Mouse (Mus musculus): ENCODE data around the gene Rhoh.

Gene Rhoh

GRCm38 (mm10) chr5:65933764-65934163 is 72.8 kb downstream of the Rhoh start:
- DNase-seq = no peak

GRCm38 (mm10) chr5:65934783-65935182 is 73.8 kb downstream of the Rhoh start, which contains the start of gene Chrna9:
Gene Chrna9, plus strand, starts transcription at chr5:65934921.
- no peak for DNase-seq

DNA sequence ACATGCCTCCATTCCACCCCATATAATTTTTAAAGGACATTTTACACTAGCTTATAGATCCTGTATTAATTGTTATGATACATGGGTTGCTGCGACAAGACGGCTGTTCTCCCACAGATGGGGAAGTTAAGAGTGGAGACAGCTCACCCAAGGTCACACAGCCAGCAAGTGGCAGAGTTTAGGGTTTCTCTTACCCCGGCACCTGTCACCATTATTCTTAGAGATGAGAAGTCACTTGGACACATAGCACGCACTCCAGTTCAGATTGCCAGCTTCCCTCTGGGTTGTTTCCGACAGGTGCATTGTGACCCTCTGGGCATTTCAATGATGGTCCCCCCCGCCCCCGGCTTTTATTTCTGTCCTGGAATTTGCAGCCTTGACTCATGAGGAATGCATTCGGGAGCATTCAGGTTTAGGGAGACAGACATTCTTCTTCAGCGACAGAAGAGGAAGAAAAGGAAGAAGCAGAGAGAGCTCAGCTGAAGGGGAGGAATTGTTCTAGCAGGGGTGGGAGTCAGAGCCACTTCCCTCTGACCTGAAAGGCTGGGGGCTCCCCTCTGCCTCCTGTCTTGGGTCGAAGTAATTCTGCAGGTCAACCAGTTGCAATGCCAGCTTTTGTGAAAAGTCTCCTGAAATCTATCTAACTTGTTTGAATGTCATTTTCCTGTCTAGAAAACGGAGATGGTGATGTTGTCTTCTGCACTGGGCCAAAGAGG is 76.2 kb downstream of the Rhoh start:
- DNase-seq = no peak

DNA sequence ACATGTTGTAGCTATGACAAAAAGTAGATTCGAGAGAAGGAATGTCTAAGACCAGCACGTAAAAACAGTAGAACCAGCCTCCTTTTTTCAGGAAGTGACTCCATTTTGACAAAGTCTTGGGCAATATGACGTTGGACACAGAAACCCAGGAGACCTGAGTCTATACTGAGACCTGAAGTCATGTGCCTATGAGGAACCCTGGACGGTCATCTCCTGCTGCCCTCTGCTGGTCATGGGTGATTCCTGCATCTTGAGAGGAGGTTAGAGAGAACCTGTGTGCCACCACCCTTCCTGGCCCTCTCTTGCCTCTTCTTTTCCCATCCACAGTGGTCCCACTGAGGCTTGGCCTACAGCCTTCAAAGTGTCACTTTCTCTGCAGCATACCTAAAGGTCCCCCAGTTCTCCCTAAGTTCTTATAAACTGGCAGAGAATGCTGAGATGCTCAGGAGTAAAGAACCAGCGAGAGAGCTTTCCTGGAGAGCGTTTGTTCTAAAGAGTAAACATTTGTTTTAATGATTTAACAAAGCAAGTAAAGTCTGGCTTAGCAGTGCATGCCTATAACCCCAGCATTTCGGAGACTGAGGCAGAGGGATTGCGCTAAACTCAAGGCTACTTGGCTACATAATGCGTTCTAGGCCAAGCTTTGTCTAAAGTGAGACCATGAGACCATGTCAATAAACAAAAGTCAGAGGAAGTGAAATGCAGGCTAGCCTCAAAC is 77.1 kb downstream of the Rhoh start:
- DNase-seq = peak; percentile 75

DNA sequence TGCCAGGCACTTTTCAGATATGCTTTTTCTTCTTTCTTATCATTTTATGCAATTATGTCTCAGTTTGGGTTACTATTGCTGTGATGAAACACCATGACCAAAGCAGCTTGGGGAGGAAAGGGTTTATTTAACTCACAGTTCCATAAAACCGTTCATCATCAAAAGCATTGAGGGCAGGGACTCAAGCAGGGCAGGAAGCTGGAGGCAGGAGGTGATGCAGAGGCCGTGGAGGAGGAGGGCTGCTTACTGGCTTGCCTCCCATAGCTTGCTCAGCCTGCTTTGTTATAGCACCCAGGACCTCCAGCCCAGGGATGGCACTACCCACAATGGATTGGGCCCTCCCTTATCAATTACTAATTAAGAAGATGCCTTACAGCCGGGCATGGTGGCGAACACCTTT is 80.1 kb downstream of the Rhoh start:
- no peak for DNase-seq
